Mouse (Mus musculus) frontal cortex, adult (tissue): ENCODE measurements at regions not wholly inside any gene's neighbourhood (a gene's known extent, or its start where the extent isn't known, plus 50 kb on each side); places are given as distances from the start of the nearest gene placed in this dataset.
"Not testable (repeated sequence)": the region's sequence is repeated elsewhere in the genome, so short reads cannot be mapped to it uniquely, and the experiment has no call there.

ENCODE experiments used
- ATAC-seq: cut with Nextera tagmentation; 2 replicates; pipeline ENCODE4 v1.9.2; 2017; ENCODE audit warnings: mild to moderate bottlenecking, moderate library complexity, mixed read lengths; ENCODE audit not compliant: low TSS enrichment

DNA sequence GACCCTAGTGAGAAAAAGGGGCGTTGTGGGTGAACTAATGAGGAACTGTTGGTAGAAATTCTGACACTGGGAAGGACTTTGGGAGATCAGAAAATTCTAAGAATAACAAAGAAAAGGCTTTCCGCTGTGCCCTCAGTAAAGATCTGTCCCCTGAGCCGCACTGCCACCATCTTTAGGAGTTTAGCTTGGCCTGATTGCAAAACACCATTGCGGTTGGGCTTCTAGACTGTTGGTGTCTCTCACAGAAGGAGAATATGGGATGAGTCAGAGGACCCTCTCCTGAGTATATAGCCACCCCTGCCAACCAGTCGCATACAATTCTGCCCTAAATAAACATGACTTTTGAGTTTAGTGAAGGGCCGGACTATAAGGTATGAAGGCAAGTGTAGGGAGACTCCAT lies 147.5 kb upstream of the Nrip1 start:
- no peak for ATAC-seq

DNA sequence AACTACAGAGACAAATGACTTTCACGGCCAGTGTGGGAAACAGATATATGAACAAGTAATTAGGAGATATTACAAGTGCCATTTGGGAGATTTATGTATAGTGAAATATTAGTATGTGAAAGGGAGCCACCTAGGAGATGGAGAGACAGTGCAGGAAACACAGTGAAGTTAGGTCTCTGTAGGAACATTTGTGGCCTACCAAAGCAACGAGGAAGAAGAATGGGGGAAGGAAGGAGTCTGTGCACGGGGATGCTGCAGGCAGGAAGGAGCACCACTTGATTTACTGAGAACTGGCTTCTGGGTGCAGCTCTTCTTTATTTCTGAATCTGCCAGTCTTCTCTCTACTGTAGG lies 147.0 kb upstream of the Nrip1 start:
- no peak for ATAC-seq

- no peak for ATAC-seq
Measured at GRCm38 (mm10) chr16:76519911-76520642, 146.4 kb upstream of the Nrip1 start.

DNA sequence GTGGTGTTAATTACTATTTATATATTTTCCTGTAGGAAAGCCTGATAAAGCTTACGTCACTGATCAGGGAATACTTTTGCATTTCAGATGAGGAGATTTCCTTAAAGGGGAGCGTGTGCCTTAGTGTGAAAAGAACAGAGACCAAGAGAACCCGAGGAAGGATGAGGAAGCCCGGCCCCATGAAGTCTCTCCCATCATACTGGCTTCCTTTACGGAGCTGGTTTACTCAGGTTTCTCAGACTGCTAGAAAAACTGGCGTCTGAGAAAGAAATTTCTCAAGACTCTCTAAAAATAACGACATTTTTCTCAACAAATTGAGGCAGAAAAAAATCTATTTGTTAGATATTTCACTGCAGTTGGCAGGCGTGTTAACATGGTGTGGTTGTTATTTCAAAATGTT lies 137.2 kb upstream of the Nrip1 start:
- ATAC-seq, result peak; percentile 50; the same call in 1 of the 2 replicates

GRCm38 (mm10) chr16:76509109-76509650 lies 135.6 kb upstream of the Nrip1 start:
- ATAC-seq, result no peak

DNA sequence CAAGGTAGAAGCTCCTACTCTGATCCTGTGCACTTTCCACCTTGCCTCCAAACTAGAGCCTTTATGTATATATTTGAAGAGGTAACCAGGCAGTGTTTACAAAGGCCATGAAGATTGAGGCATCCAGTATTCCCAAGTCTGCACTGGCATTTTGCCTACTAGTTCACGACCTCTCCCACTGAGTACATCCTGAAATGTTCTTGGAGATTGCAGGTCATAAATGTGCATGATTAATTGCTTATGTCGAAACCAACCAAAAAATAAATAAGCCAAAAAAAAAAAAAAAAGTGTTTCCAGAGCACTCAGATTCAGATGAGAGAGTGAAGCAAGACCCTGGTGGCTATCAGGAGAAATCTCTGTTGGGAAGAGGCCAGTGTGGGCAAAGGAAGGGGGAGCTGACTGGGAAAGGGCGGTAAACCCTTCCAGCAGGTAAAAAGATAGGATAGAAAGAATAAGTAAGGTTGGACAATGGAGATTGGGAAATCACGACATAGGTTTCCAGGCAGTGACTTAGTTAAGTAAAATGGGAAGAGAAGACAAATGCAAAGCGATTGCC lies 133.6 kb upstream of the Nrip1 start:
- ATAC-seq, result no peak

- no peak for ATAC-seq
Measured at GRCm38 (mm10) chr16:76506240-76506639, 132.6 kb upstream of the Nrip1 start.

DNA sequence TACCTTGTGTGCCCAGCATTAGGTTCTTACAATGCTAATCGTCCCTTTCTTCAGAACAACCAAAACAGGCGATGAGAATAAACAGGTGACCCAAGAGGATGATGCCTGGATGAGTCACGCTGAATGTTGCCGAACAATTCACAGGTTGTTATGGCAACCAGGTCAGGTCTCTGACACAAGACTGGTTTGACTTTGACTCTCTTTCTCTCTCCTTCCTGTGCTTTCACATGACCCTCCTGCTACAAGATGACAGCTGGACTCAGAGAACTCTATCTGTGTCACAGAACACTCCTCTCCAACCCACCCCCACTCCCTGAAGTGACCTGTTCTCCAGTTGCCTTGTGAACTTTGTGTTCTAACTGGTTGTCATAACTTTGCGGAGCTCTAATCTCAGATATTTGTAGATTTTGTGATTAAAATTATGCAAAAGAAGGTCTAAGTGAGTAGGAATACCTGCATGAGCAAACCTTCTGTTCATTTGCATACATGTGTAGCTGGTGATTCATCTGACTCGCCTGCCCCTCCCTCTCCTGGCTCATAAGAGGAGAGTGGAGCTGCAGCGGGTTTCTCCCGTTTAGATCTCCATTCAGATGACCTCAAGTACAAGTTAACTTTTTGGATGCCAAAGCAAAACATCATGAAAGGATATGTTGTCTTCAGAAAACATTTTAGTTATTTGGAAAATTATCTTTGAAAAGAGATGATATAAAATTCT lies 126.2 kb upstream of the Nrip1 start:
- no peak for ATAC-seq

DNA sequence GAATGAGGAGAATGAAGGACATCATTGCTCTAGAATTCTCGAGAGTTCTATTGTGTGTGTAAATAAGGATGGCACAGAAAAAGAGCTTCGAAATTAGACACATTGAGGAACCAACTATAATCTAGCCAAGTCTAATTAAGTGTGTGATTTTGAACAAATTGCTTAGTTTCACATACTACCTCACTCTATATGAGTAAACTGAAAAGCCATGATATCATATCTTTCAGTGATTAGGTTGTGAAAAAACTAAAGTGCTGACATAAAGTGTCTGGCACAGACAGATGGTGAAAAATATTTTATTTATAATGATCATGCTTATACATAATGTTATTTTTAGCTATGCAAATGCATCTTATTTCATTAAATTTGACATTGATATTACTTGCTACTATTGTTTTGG lies 124.6 kb upstream of the Nrip1 start:
- ATAC-seq, result no peak

GRCm38 (mm10) chr16:76497041-76497808 lies 123.6 kb upstream of the Nrip1 start:
- no peak for ATAC-seq

GRCm38 (mm10) chr16:76483419-76483818 lies 109.8 kb upstream of the Nrip1 start:
- no peak for ATAC-seq

GRCm38 (mm10) chr16:76481966-76482365 lies 108.3 kb upstream of the Nrip1 start:
- no peak for ATAC-seq

DNA sequence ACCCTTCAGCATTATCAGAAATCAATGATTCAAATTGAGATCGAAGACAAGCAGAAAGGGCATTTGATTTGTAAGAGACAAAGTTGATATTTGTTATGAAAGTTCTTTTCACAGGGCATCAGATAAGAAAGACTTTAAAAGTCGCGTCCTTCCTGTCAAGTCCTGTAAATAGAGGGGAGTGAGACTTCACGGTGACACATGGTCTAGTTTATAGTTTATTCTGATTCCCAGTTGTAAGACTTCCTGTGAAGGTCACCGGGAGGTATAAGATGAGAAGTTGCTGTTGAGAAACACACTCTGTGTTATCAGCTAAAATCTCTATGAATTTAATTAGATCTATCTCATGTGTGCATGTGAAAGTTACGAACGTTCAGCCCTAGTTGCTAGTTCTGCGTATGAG lies 103.8 kb upstream of the Nrip1 start:
- no peak for ATAC-seq

DNA sequence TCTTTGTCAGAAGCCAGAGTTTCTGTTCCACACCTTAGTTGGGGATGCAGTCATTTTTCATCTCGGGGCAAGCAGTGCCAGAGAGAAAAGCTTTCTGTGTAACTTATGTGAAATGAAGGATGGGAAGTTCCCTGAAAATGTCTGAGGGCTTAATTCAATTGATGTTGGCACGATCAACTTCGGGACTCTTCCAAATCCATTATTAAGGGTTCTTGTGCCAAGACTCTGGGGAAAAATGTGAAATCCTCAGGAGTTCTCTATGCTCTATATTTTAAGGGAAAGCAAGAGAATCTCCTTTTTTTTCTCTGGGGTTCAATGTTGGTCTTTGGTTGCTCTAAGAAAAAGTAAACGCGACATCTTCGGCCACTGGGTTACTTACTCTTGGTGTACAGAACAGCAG lies 100.9 kb upstream of the Nrip1 start:
- ATAC-seq, result no peak

DNA sequence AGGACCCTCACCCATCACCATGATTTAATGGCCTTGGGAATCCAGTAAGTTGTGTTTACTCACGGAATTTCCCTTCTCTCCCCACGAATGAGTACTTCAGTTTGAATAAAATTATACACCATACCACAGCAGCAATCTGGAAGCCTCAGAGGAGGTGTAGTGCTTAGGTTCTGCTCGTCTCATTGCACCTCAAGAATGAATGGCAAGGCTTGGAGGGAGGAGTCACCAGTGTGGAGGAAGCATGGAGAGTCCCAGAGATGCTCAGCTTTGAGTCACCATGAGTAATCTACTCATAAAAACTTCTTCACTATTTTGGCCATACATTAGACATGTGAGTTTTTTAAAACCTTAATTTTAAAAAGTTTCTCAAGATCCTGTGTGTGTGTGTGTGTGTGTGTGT lies 98.8 kb upstream of the Nrip1 start:
- no peak for ATAC-seq

DNA sequence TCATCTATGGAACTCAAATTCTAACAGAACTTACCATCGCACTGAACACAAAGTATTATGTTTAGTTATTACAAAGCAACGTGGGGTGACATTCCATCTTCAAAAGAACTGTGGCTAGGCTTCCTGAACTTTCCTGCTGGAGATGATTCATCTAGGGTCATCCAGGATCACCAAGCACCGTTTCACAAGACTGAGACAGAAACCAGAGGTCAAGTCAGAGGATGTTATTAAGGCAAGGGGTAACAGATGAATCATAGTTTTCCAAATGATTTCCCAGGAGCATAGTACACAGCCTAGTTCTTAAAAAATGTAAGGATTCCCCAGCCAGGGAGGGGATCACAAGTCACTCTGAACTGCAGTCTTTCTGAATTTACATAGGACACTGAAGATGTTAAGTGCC lies 97.5 kb upstream of the Nrip1 start:
- ATAC-seq, result no peak

DNA sequence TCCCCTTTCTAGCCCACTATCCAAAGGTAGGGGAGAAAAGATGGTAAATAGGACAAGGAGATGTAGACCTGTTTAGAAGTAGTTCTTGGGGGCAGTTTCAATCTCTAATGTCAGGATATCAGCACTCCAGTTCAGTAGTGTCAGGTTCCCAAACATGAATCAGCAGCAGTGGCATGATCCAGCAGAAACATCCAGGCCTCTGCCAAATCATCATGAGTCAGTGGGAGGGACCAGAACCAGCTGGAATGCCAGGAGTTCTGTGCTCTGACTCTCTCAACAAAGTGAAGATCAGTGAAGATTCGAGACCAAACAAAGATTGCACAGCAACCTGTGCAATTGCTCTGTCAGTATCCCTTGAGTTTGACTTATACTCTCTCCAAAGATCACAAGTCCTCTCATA lies 85.9 kb upstream of the Nrip1 start:
- no peak for ATAC-seq

DNA sequence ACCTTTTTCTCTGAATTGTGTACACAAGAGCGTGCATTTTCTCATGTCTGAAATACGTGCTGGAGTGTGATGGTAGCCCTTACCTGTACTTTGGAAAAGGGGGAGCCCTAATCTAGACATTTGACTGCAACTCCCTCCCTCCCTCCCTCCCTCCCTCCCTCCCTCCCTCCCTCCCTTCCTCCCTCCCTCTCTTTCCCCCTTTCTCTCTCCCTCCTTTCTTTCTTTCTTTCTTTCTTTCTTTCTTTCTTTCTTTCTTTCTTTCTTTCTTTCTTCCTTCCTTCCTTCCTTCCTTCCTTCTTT lies 82.6 kb upstream of the Nrip1 start:
- ATAC-seq, result not testable (repeated sequence)

DNA sequence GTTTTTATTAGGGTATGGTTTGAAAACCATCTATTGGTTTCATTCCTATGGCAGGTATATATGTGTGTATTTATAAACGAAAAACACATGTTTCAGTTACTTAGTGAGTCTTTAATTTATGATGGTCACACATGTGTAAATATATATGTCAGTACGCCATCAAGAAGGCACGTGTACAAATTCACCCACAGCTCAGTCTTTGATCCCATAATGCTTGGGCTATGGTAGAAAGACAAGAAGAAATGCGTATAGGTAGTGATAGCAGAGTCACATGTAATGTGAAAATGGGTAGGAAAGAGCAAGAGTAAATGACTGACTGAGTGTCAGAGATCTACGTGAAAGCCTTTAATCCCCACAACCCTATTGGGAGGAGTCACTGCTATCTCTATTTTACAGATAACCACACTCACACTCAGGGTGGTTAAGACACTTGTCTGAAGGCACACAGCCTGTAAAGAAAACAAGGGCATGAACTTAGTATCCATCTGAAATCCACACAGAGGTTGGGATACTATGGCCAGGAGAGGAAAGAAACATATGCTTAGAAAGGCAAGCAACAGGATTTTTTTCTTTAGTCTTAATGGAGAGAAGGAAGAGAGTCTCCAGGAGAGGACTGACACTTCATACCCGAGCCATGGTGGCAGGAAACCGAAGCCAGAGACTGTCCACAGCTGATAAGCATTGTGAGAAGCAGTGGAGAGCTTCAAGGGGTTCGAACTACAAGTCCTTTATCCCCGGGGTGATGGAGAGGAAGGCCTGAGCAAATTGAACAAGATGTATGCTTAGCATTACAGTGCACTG lies 82.1 kb upstream of the Nrip1 start:
- ATAC-seq, result no peak

GRCm38 (mm10) chr16:76454741-76455465 lies 81.3 kb upstream of the Nrip1 start:
- ATAC-seq, result no peak
